Mouse (Mus musculus): Measurements from ENCODE around the gene Gramd1b.

The Gramd1b gene

GRCm38 (mm10) chr9:40396171-40396570 lies 135.0 kb downstream of the Gramd1b start:
- no peak for DNase-seq

DNA sequence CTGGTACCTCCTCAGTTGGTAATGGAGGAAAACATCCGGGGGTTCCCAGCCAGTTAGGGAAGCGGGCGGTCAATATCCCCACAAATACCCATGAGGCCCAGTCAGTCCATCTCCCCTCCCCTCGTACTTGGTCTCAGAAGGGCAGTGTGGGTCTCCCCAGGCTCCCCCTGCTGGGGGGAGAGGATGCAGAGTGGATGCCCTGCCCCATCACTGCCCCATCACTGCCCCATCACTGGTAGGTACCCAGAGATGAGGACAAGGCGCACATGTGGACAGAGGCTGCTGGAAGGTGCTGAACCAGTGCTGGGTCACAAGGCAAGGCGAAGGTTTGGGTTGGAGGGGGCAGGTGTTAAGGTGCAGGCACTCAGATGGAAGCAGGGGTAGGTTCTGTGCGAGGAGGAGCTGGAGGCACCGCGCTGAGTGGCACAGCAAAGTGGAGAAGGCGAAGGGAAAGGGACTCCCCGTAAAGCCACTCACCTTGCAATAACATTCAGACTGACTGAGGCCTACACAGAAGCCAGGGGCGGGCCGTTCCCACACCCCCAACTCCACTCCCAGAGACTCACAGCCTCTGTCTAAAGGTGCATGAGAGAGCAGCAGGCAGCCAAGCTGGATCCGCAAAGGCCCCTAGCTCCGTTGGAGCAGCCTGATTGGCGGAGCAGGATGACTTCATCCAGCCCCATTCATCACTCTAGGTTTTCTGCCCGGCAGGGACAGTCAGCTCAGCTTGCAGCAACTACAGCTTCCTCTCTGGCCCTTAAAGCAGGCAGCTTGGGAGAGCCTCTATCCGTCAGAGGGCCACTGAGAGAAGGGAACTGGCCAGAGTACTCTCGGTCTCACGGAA lies 139.1 kb downstream of the Gramd1b start:
- DNase-seq = peak; percentile 58

- no peak for DNase-seq
These were observed 139.8 kb downstream of the Gramd1b start for GRCm38 (mm10) chr9:40391359-40391758.

DNA sequence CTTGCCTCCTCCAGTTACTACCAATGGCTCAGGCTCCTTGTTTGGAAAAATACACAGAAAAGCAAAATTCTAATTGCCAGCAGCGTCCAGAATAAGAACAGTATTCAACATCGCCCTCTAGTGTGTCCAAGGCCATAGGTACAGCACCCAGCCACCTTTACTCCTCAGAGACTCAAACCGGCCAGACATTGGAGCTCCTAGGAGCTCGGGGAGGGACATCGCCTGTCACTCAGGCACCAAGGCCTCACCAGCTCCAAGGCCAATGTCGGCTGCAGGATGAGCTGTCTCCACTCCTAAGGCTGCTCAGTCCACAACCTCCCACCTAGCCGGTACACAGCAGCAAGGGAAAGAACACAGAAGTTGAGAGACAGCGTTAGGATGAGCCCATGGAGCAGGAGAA lies 140.3 kb downstream of the Gramd1b start:
- no peak for DNase-seq

GRCm38 (mm10) chr9:40390396-40390760 lies 140.8 kb downstream of the Gramd1b start:
- no peak for DNase-seq

- DNase-seq = no peak
These were observed 141.4 kb downstream of the Gramd1b start for GRCm38 (mm10) chr9:40389669-40390395.

DNA sequence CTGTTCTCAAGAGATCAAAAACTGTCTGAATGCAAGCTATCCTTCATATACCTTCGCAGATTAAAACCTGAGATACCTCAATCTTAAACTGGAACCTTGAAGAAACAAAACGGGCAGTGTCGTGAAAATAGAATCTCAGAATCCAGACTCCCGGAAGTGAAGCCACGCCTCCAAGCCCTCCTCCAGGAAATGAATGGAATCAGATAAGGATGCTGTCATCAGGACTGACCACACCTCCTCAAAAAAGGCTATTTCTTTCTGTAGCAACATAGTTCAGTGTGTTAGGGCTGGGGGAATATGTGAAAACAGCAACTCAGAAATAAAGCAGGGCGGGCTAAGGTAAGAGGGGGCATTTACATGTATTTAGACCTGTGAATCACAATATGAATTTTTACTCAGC lies 142.0 kb downstream of the Gramd1b start:
- DNase-seq = no peak

DNA sequence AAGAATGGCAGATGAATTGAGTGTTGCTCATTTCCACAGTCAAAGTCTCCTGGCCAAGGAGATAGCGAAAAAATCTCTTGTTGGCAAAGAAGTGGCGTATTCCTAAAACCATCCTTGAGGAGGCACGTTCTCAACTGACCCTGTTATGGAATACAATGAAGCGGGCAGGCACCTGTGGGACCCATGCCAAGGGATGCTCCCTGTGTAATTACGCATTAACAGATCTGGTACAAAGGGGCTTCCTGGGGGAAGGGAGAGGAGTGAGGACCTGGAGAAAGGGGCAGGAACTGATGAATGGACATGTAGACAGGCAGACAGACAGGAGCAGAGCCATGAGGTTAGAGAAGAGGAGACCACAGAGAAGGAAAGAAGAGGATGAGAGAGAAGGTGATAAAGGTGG lies 146.4 kb downstream of the Gramd1b start:
- no peak for DNase-seq

DNA sequence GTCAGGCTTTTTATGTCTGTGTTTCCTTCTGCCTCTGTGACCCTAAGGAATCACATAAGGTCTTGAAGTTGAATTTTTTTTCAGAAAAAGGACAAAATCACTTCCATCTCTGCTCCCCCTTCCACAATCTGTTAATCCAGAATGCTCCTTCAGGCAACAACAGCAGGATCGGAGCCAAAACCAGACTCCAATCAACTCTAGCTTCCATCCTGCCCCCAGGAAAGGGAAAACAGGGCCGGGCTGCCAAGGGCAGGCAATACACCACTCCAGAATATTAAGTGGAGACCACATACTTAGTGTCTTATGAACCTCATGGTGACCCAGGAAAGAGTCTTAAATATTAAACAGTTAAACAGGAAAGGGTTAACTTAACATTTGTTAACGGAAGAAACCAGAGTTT lies 148.7 kb downstream of the Gramd1b start:
- no peak for DNase-seq

DNA sequence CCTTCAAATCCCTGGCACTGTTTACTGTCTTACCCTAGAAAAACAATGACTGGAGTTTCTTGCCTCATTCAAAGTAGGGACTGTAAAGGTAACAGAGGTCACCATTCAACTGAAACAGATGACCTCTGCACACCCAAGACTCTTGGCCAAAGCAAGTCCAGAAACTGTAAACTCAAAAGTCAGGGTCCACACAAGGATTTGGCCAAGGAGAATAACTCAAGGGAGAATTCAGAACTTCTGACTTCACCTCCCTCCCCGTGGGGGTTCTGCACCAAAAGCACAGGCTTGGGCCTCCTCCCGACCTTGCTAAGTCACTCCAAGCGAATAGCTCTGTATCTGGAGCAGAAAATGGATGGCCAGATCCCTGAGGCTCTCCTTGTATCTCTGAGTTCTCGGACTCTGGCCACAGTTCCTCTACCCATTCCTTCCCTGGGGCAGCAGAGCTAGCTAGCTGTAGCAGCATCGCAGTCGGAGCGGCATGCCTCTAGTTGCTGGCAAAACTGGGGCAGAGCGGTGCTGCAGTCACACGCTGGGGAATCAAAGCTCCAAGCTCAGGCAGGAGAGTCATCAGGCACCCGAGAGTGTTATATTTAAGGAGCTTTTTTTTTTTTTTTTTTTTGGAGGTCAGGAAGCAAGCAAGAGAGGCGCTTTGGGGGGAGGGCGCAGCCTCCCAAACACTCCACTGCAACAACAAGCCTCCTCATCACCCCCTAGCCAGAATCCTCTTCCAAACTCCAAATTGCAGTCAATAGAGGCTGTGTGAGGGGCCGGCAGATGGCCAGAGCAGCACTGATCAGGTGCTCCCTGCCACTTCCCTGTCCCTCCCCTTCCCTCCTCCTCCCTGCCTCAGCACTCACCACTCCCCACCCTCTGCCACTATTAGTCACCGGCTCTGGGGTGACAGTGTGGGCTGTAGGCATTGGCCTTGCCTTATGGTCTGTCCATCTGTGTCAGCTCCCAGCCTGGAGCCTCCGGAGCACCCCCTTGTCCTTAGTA lies 149.5 kb downstream of the Gramd1b start:
- peak; percentile 43 for DNase-seq

GRCm38 (mm10) chr9:40376711-40377410 lies 154.3 kb downstream of the Gramd1b start:
- DNase-seq = no peak

DNA sequence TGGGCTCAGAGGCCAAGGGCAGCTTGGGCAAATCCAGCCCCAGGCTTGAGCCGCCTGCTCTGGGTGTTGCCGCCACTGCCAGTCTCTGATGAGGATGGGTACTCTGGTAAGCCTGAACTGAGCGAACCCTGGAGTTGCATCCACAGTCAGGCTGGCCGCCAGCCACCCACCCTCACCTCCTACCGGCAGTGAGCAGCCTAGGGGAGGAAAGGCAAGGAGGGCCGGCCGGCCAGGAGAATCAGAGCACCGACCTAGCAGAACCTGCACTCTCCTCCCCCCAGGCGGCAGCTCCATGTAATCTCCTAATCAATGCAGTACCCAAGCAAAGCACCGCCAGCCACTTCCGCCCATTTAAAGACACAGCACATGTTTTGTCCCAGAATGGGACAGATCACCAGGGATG lies 155.0 kb downstream of the Gramd1b start:
- DNase-seq = peak; percentile 59

GRCm38 (mm10) chr9:40375518-40375917 lies 155.7 kb downstream of the Gramd1b start:
- no peak for DNase-seq

GRCm38 (mm10) chr9:40374992-40375391 lies 156.2 kb downstream of the Gramd1b start:
- DNase-seq = no peak

DNA sequence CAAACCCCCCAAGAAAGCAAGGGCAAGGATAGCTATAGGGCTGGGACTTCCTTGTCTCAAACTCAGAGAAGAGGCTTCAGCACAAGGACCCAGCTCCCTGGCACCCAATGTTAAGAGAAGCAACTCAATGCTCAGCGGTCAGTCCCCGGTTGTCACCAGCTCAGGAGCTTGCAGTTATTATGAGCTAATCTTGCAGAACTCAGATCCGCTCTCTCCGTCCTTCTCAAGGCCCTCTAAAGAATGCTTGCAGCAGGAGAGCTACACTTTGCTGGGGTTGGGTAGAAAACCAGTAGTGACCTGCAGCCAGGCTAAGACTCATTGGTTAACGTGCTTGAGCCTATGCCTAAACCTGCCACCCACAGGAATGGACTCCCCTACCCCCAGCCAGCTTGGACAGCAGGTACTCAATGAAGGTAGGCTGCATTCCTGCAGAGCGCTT lies 156.6 kb downstream of the Gramd1b start:
- DNase-seq = no peak

DNA sequence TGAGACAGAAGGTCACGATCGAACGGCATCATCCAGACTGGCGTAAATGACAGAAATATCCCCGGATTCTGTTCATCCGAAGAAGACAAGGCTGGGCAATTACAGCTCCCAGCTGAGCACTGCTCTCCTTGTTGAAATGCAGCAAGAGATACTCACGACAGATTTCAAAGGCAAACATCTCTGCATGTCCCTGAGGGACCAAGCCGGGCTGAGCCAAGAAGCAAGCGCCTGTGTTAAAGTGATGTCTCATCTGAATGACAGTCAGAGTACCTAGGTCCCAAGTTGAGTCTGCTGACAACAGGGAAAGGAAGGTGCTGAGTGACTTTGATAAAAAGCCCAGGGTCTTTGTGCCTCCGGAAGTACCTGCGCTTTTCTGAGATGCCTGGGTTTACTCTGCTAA lies 157.1 kb downstream of the Gramd1b start:
- no peak for DNase-seq

- no peak for DNase-seq
These were observed 161.0 kb downstream of the Gramd1b start for GRCm38 (mm10) chr9:40370151-40370550.

DNA sequence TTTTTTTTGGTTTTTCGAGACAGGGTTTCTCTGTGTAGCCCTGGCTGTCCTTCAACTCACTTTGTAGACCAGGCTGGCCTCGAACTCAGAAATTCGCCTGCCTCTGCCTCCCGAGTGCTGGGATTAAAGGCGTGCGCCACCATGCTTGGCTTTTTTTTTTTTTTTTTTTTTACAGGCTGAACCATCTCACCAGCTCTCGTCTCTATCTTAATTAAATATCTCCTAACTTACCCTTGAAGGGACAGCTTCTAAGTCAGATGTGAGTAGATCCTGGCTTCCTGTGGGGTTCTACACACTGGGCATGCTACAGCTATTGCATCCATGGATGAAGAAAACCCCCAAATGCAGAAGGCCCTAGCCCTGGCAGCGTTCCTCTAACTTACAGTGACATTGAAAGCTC lies 164.4 kb downstream of the Gramd1b start:
- no peak for DNase-seq

DNA sequence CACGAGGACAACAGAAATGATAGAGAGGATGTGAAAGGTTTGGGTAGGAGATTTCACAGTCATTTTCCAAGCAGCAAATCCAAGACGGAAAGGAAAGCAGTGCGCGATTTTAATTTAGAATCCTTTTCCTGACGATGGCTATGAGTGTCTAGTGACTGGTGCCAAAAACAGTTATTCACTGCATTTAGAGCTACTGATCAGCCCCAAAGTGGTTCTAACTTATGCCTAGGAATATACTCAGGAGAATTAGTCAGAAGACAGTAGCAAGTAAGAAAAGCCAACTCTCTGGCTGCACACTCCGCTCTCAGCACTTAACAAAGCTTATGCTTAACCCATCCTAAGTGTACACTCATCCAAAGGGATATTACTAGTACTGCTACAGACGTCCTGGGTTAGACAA lies 166.9 kb downstream of the Gramd1b start:
- no peak for DNase-seq

GRCm38 (mm10) chr9:40361970-40362369 lies 169.2 kb downstream of the Gramd1b start:
- no peak for DNase-seq

- no peak for DNase-seq
These were observed 172.7 kb downstream of the Gramd1b start for GRCm38 (mm10) chr9:40358408-40358896.

DNA sequence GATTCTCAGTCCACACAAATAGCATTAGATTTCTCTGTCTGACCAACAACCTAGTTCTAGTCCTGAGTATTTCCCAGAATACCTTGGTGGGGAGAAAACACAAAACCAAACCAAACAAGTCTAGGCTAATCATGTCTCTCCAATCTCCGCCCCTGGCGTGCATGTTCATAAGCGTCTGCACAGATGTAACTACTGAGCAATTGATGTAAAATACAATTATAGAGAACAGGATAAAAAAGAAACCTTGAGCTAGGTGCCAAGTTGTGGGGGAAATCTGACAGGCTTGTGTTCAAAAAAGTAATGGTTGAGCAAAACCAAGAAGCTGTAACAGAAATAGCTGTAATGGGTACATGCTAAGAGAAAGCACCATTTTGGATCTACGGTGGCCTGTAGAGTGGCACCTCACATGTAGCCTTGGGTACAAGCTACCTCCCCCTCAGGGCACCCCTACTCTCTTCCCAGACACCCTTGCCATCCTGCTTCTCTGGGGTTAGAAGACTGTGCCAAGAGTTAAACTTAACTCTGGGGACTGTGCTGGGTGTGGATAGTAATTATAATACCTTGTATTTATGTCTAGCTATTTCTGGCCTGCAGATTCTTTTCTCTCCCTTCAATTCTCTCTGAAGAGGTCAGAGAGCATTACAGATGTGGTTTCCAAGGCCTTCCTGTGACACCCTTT lies 174.3 kb downstream of the Gramd1b start:
- no peak for DNase-seq

Measured in right cerebral cortex, postnatal 4 days (tissue).